Mouse (Mus musculus) liver, embryonic 18 days (tissue): ENCODE measurements around the gene Atf1. TPM values are rescaled to one million over a fixed set of nuclear protein-coding genes. Genes with fewer than 3 reads are reported as not detected.

Source experiments
- polyA plus RNA-seq: library from polyadenylated mRNA; depleted of rRNA; stranded (reverse); fragments of >200 nt; gene quantifications from 2 replicates; pipeline ENCODE4 v1.2.3, GENCODE M21; 2012; rRNA removed

The Atf1 gene
- polyA plus RNA-seq: 22.0 and 23.4 TPM in 2 replicates

DNA sequence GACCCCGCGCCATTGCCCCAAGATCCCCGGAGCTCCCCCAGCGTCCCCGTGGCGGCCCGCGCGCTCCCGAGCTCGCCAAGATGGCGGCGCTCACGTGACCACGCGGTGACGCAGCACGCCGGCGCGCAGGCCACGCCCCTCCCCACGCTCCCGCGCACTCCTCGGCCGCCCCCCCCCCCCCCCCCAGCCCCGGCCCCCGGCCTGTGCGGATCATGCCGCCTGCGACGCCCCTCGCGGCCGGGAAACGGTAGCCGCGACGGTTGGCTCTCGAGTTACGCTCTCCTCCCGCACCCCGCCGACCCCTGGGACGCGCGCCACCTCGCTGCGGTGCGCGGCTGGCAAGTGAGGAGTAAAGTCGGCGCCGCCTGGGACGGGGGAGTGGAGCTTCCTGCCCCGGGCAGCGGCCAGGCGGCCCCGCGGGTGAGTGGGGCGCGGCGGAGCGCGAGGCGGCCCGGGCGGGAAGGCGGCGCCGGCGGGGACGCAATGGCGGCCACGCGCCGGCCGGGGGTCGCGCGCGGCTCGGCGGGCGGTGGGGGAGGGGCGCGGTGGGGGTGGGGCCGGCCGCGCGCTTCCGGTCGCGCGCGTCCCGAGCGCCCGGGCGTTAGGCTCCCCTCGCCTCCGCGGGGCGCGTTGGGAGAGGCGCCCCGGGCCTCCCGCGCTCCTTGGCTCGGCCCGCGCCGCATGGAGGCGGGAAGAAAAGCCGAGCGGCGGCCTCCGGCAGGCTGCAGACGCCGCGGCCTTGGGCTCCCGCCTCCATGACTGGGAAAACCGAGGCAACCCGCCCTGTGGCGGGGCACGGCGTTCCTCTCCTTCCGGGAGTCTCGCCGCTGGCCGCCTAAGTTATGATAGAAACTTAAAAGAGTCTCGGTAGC lies at the start of gene Atf1:
Atf1 (plus strand) TSS at position 157 of the 872 bp plus-strand sequence.

DNA sequence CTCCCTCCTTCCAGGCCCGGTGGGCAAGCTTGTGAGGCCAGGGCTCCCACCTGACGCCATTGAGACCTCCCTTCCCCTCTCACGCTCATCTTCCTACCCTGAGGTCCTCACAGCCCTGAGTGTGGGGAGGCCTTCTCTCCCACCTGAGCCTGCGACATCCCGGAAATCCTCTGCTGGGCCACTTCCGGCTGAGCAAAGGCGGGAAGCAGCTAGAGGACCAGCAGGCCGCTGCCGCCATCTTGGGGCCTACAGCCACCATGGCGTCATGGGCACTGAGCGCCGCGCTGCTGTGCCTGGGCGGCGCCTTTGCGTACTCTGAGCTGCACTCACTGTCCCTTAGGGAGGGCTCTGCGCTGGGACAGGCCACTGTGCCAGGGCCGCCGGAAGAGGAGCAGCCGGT lies 53.0 kb downstream of the Atf1 start, which contains the start of gene Tmprss12:
Tmprss12 (plus strand) TSS at position 212 of the 400 bp plus-strand sequence.

DNA sequence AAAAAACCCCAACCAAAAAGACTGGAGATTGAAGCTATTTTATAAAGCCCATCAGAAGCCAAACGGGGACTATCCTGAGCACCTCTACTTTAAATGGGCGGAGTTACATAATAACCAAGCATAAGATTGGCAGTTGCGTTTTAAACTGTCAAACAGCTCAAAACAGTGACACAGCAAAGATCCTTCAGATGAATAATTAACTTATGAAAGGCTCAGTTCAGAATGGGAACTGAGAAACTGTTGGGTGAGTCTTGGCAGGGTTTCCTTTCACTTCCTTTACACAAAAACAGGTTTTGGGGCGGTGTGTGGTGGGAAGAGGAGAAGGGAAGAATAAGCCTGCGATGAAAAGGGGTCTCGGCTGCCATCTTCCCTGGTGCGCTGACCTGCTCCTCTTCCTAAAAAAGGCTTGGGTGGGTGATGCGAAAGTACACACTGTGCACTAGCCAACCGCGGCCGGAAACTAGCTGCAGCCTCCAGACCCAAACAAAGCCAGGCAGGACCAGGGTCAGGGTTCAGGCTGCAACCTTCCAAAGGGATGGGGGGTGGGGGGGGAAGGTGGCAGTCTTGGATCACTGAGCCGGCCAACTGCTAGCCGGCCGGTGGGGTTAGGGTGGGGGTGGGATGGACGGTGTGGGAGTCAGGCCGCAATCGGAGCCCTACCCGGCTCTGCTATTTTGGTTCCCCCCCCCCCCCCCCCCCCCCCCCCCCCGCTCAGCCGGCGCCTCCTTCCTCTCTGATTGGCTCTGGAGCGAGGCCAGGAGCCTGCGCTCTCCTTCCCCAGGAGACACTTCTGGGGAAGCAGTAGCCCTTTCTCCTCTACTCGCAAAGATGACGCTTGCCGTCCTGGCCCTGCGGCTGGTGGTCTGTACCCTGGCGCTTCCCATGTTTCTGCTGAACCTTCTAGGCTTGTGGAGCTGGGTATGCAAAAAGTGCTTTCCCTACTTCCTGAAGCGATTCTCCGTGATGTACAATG lies 76.7 kb downstream of the Atf1 start, which contains the start of gene Mettl7a1:
Mettl7a1 (plus strand) TSS at position 122 of the 973 bp plus-strand sequence.

Other genes with a start within 250 kb of the Atf1 start
- 2.7 and 3.4 TPM in 2 replicates for gene Dip2b, start 189.2 kb upstream of the Atf1 start, polyA plus RNA-seq
- not detected in 2 replicates for gene Tmprss12, start 53.0 kb downstream of the Atf1 start, polyA plus RNA-seq
- 41.8 and 48.6 TPM in 2 replicates for gene Mettl7a1, start 76.3 kb downstream of the Atf1 start, polyA plus RNA-seq
- gene Mettl7a3, start 107.1 kb downstream of the Atf1 start, polyA plus RNA-seq: not detected in 2 replicates
- 0.20 and 0.24 TPM in 2 replicates for gene Methig1, start 125.3 kb downstream of the Atf1 start, polyA plus RNA-seq
- 0.02 TPM in 2 replicates for gene Mettl7a2, start 125.4 kb downstream of the Atf1 start, polyA plus RNA-seq
- gene Higd1c, start 136.7 kb downstream of the Atf1 start, polyA plus RNA-seq: not detected in 2 replicates
- gene Gm5475, start 194.3 kb downstream of the Atf1 start, polyA plus RNA-seq: 0.02 TPM in 1 of 2 replicates, not detected in the other
- 23.7 and 25.7 TPM in 2 replicates for gene Slc11a2, start 197.3 kb downstream of the Atf1 start, polyA plus RNA-seq
- gene Letmd1, start 241.2 kb downstream of the Atf1 start, polyA plus RNA-seq: 36.6 and 45.0 TPM in 2 replicates